Mouse (Mus musculus) CD4-positive, CD25-positive, alpha-beta regulatory T cell, adult 4 months (primary cell): ENCODE measurements around the gene Tac4. TPM values are rescaled to one million over a fixed set of nuclear protein-coding genes. Genes with fewer than 3 reads are reported as not detected.

Source experiments
- ATAC-seq: one replicate; pipeline ENCODE4 v1.8.0; 2017
- polyA plus RNA-seq, 2 experiments: library from polyadenylated mRNA; unstranded; fragments of 100-300 nt; shearing (Covaris generic); gene quantifications; one replicate each; pipeline ENCODE4 v1.2.1; 2017

The Tac4 gene
- polyA plus RNA-seq, 2 experiments from 2014 or later = not detected

GRCm38 (mm10) chr11:95263816-95264454 is 2.6 kb downstream of the Tac4 start:
- no peak for ATAC-seq

- no peak for ATAC-seq
Observed at GRCm38 (mm10) chr11:95264455-95265013, 3.2 kb downstream of the Tac4 start.

- ATAC-seq = no peak
Observed at GRCm38 (mm10) chr11:95266540-95267245, 5.4 kb downstream of the Tac4 start.

- no peak for ATAC-seq
Observed at GRCm38 (mm10) chr11:95273661-95274060, 12.3 kb downstream of the Tac4 start.

- ATAC-seq = no peak
Observed at GRCm38 (mm10) chr11:95274613-95275012, 13.3 kb downstream of the Tac4 start.

GRCm38 (mm10) chr11:95276056-95276455 is 14.7 kb downstream of the Tac4 start:
- no peak for ATAC-seq

GRCm38 (mm10) chr11:95279061-95279659 is 17.8 kb downstream of the Tac4 start:
- ATAC-seq = no peak

GRCm38 (mm10) chr11:95282331-95282730 is 21.0 kb downstream of the Tac4 start:
- ATAC-seq = no peak

GRCm38 (mm10) chr11:95291998-95292397 is 30.7 kb downstream of the Tac4 start:
- ATAC-seq = no peak

- no peak for ATAC-seq
Observed at GRCm38 (mm10) chr11:95293017-95293624, 31.8 kb downstream of the Tac4 start.

- no peak for ATAC-seq
Observed at GRCm38 (mm10) chr11:95295736-95296135, 34.4 kb downstream of the Tac4 start.

GRCm38 (mm10) chr11:95298146-95298545 is 36.8 kb downstream of the Tac4 start:
- ATAC-seq = peak; percentile 69

- ATAC-seq = no peak
Observed at GRCm38 (mm10) chr11:95299886-95300285, 38.6 kb downstream of the Tac4 start.

- ATAC-seq = no peak
Observed at GRCm38 (mm10) chr11:95301772-95302171, 40.4 kb downstream of the Tac4 start.

- ATAC-seq = no peak
Observed at GRCm38 (mm10) chr11:95305600-95305999, 44.3 kb downstream of the Tac4 start.

- ATAC-seq = no peak
Observed at GRCm38 (mm10) chr11:95307526-95307925, 46.2 kb downstream of the Tac4 start.

GRCm38 (mm10) chr11:95309510-95310006 is 48.2 kb downstream of the Tac4 start:
- peak; percentile 79 for ATAC-seq

GRCm38 (mm10) chr11:95310007-95310647 is 48.8 kb downstream of the Tac4 start, which contains the start of gene Kat7:
Gene Kat7 (minus strand): TSS chr11:95310246.
- ATAC-seq = peak; percentile 86

GRCm38 (mm10) chr11:95310648-95311424 is 49.5 kb downstream of the Tac4 start:
- no peak for ATAC-seq

GRCm38 (mm10) chr11:95311425-95311807 is 50.1 kb downstream of the Tac4 start:
- ATAC-seq = no peak

GRCm38 (mm10) chr11:95315215-95315955 is 54.1 kb downstream of the Tac4 start:
- ATAC-seq = no peak
